Mouse (Mus musculus) olfactory bulb, adult 2 months (tissue): ENCODE results near the gene Gmpr.

ENCODE experiments used
- CTCF ChIP-seq: fragments of 200-500 bp; IDR thresholded peaks from 2 replicates; pipeline ENCODE4 v1.5.1; 2012; ENCODE audit warnings: low read depth, mild to moderate bottlenecking, low read length, moderate library complexity; ENCODE audit not compliant: insufficient read depth
- POLR2A ChIP-seq: fragments of 200-500 bp; IDR thresholded peaks from 2 replicates; pipeline ENCODE4 v1.6.1; 2012; ENCODE audit warnings: mild to moderate bottlenecking, low read depth, low read length, moderate library complexity; ENCODE audit not compliant: insufficient read depth

DNA sequence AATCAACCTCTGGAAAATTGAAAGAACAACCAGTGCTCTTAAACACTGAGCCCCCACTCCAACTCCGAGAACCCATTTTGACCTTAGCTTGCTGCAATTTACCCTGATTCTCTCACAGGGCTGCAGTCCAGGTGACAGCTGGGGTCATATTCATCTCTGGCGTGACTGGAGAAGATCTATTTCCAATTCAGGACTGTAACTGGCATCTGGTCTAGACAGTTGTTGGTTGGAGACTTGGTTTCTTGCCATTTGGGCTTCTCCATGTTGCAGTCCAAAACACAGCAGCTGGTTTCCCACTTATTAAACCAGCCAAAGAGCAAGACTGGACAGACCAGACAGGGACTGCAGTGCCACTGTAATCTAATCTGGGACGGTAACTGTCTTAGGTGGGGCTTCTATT lies 47.1 kb upstream of the Gmpr start:
- TF ChIP-seq CTCF = no peak
- TF ChIP-seq POLR2A = no peak
